Mouse (Mus musculus) stomach, postnatal 0 days (tissue): Measurements from ENCODE around the gene Flg.

Source experiments
- CTCF ChIP-seq: IDR thresholded peaks from 2 replicates; pipeline ENCODE4 v1.5.1; 2016; ENCODE audit warnings: antibody characterized with exemption, low read depth, mild to moderate bottlenecking, moderate library complexity
- EP300 ChIP-seq: optimal IDR thresholded peaks from 2 replicates; pipeline ENCODE3; 2016; ENCODE audit warnings: antibody characterized with exemption

DNA sequence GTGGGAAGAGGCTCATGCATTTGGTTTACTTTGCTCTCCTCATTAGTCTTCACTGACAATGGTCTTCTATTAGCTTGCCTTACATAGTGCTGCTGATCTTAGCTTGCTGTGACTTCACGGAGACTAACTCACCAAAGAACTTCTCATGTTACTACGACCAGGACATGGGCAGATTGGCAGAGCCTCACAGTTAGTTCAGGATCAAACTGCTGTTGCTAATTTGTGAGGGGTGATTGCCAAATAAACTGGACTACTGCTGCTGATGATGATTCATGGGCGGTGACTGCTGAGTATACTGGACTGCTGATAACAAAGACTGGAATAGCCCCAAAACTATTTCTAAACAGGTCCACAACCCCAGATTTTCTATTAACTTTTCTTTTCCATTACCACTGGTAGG is 38.0 kb downstream of the Flg start:
- TF ChIP-seq CTCF (no peak), EP300 (no peak)
